Mouse (Mus musculus): Measurements from ENCODE around the gene Stk17b.
"Not testable (repeated sequence)": the region's sequence is repeated elsewhere in the genome, so short reads cannot be mapped to it uniquely, and the experiment has no call there.

Stk17b gene

GRCm38 (mm10) chr1:53782956-53783355, 2.1 kb downstream of the Stk17b start:
- DNase-seq (ENCODE audit: low read depth, low spot score), result no peak

- DNase-seq (ENCODE audit: low read depth, low spot score), result no peak
These were observed 2.9 kb downstream of the Stk17b start for GRCm38 (mm10) chr1:53782079-53782478.

GRCm38 (mm10) chr1:53781311-53781710, 3.7 kb downstream of the Stk17b start:
- DNase-seq (ENCODE audit: low read depth, low spot score), result no peak

- DNase-seq (ENCODE audit: low read depth, low spot score), result no peak
These were observed 8.7 kb downstream of the Stk17b start for GRCm38 (mm10) chr1:53776176-53776905.

- no peak for DNase-seq (ENCODE audit: low read depth, low spot score)
These were observed 9.5 kb downstream of the Stk17b start for GRCm38 (mm10) chr1:53775545-53775944.

GRCm38 (mm10) chr1:53775036-53775435, 10.0 kb downstream of the Stk17b start:
- no peak for DNase-seq (ENCODE audit: low read depth, low spot score)

- no peak for DNase-seq (ENCODE audit: low read depth, low spot score)
These were observed 10.5 kb downstream of the Stk17b start for GRCm38 (mm10) chr1:53774571-53774970.

- peak; percentile 82 for DNase-seq (ENCODE audit: low read depth, low spot score)
These were observed 11.0 kb downstream of the Stk17b start for GRCm38 (mm10) chr1:53773994-53774393.

GRCm38 (mm10) chr1:53772967-53773366, 12.1 kb downstream of the Stk17b start:
- no peak for DNase-seq (ENCODE audit: low read depth, low spot score)

- no peak for DNase-seq (ENCODE audit: low read depth, low spot score)
These were observed 13.5 kb downstream of the Stk17b start for GRCm38 (mm10) chr1:53771476-53771875.

GRCm38 (mm10) chr1:53766112-53766511, 18.9 kb downstream of the Stk17b start:
- no peak for DNase-seq (ENCODE audit: low read depth, low spot score)

GRCm38 (mm10) chr1:53757316-53757715, 27.7 kb downstream of the Stk17b start:
- peak; percentile 70 for DNase-seq (ENCODE audit: low read depth, low spot score)

GRCm38 (mm10) chr1:53753501-53753900, 31.5 kb downstream of the Stk17b start:
- peak; percentile 53 for DNase-seq (ENCODE audit: low read depth, low spot score)

GRCm38 (mm10) chr1:53751144-53751543, 33.9 kb downstream of the Stk17b start:
- DNase-seq (ENCODE audit: low read depth, low spot score), result no peak

- not testable (repeated sequence) for DNase-seq (ENCODE audit: low read depth, low spot score)
These were observed 34.3 kb downstream of the Stk17b start for GRCm38 (mm10) chr1:53750697-53751096.

- not testable (repeated sequence) for DNase-seq (ENCODE audit: low read depth, low spot score)
These were observed 35.1 kb downstream of the Stk17b start for GRCm38 (mm10) chr1:53749881-53750385.

- no peak for DNase-seq (ENCODE audit: low read depth, low spot score)
These were observed 36.5 kb downstream of the Stk17b start for GRCm38 (mm10) chr1:53748571-53748970.

GRCm38 (mm10) chr1:53746001-53746400, 39.0 kb downstream of the Stk17b start:
- DNase-seq (ENCODE audit: low read depth, low spot score), result no peak

GRCm38 (mm10) chr1:53741742-53742458, 43.1 kb downstream of the Stk17b start:
- DNase-seq (ENCODE audit: low read depth, low spot score), result no peak

- no peak for DNase-seq (ENCODE audit: low read depth, low spot score)
These were observed 44.2 kb downstream of the Stk17b start for GRCm38 (mm10) chr1:53740777-53741336.

GRCm38 (mm10) chr1:53740077-53740776, 44.8 kb downstream of the Stk17b start:
- DNase-seq (ENCODE audit: low read depth, low spot score), result not testable (repeated sequence)

- no peak for DNase-seq (ENCODE audit: low read depth, low spot score)
These were observed 48.4 kb downstream of the Stk17b start for GRCm38 (mm10) chr1:53736583-53736982.
